Mouse (Mus musculus) forebrain, postnatal 0 days (tissue): Measurements from ENCODE around the gene Pdzd7. TPM values are rescaled to one million over a fixed set of nuclear protein-coding genes. Genes with fewer than 3 reads are reported as not detected.

Experiments used
- ATAC-seq: fragments of 200-750 bp; cut with Nextera tagmentation; 2 replicates; pipeline ENCODE4 v1.8.0; 2017; ENCODE audit warnings: mild to moderate bottlenecking, moderate library complexity
- DNase-seq: peaks from one replicate; pipeline ENCODE4 v3.0.0-alpha.2; 2015
- H3K27ac ChIP-seq: fragments of 300-500 bp; sonication (generic); 2 replicates; pipeline ENCODE4 v1.5.1; 2014; ENCODE audit warnings: low read depth, mild to moderate bottlenecking, antibody characterized with exemption, low read length, moderate library complexity, mixed read lengths
- H3K27me3 ChIP-seq: fragments of 300-500 bp; sonication (generic); 2 replicates; pipeline ENCODE4 v1.6.1; 2014; ENCODE audit warnings: mild to moderate bottlenecking, low read length, mixed read lengths; ENCODE audit not compliant: insufficient read depth
- H3K36me3 ChIP-seq: fragments of 300-500 bp; sonication (generic); 2 replicates; pipeline ENCODE4 v1.6.1; 2014; ENCODE audit warnings: mild to moderate bottlenecking, moderate library complexity; ENCODE audit not compliant: insufficient read depth
- H3K4me1 ChIP-seq: fragments of 300-500 bp; sonication (generic); 2 replicates; pipeline ENCODE4 v1.6.1; 2014; ENCODE audit warnings: antibody characterized with exemption; ENCODE audit not compliant: insufficient read depth
- H3K4me2 ChIP-seq: fragments of 300-500 bp; sonication (generic); 2 replicates; pipeline ENCODE4 v1.6.1; 2014; ENCODE audit warnings: low read depth, mild to moderate bottlenecking, moderate library complexity
- H3K4me3 ChIP-seq: fragments of 300-500 bp; sonication (generic); 2 replicates; pipeline ENCODE4 v1.5.1; 2014; ENCODE audit warnings: low read depth, low read length, mixed read lengths
- H3K9ac ChIP-seq: fragments of 300-500 bp; sonication (generic); 2 replicates; pipeline ENCODE4 v1.6.1; 2014; ENCODE audit warnings: mild to moderate bottlenecking
- H3K9me3 ChIP-seq: fragments of 300-500 bp; sonication (generic); 2 replicates; pipeline ENCODE4 v1.6.1; 2016; ENCODE audit warnings: low read length
- CTCF ChIP-seq: sonication (generic); IDR thresholded peaks from 2 replicates; pipeline ENCODE4 v1.5.1; 2016; ENCODE audit warnings: antibody characterized with exemption, control low read depth, low read depth
- WGBS: fragments of 180-500 bp; shearing (Covaris S2); extraction: QIAGEN DNeasy Blood & Tissue Kit; methylation state at CpG from one replicate; pipeline ENCODE4 v1.1.7; 2014; 5-methylcytosine and 5-hydroxymethylcytosine counted together
- polyA plus RNA-seq: library from polyadenylated mRNA; unstranded; fragments of >200 nt; fragmentation: Nextera tagmentation; extraction: Ambion mirVana; gene quantifications from 2 replicates; pipeline ENCODE4 v1.2.1, GENCODE M21; 2015
- total RNA-seq: library from RNA; depleted of rRNA; stranded (reverse); fragments of >200 nt; gene quantifications from 2 replicates; pipeline ENCODE4 v1.2.3, GENCODE M21; 2014

Pdzd7 gene
- total and polyA plus RNA-seq, 2 experiments from 2014 or later: 1.9 to 6.4 TPM

DNA sequence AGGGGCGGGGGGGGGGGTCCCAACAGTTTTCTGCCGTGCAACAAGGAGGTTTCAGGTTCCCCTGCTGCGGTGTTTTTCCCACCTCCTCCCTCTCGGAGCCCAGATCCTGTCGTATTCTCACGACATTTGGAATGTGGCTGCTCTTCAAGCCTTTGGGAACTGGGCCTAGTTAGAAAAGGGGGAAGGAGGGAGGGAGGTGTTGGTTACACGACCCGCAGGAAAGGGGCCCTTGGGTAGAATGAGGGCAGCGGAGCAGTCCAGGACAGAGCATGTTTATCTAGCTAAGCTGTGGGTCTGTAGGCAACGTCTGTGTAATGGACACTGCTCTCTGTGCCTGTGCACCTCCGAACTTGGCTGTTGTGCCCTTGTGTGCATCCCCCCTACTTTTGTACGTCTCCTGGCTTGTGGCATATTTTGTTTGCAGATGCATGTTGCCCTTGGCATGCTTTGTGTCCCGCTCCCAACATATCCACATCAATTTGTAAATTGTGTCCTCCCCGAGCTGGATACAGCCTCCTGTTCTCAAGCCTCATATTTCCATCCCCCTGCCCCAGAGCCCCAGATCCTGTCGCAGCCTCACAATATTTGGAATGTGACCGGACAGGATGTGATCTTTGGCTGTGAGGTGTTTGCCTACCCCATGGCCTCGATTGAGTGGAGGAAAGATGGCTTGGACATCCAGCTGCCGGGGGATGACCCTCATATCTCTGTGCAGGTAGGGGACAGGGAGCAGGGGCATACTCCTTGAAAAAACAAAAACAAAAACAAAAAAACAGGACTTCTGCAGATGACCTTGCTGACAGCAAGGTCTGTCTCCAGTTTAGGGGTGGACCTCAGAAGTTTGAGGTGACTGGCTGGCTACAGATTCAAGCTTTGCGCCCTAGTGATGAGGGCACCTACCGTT, 32.5 kb upstream of the Pdzd7 start:
- Histone ChIP-seq H3K9ac (no peak overlapping the region), H3K27ac (no peak overlapping the region), H3K36me3 (no peaks in the 10 kb centered on the region), H3K4me3 (no peak overlapping the region), H3K27me3 (peaks cover 57% of the 10 kb centered on the region), H3K4me1 (peaks cover 11% of the 10 kb centered on the region), H3K9me3 (no peaks in the 10 kb centered on the region), H3K4me2 (no peak overlapping the region)
- TF ChIP-seq CTCF: no peak
- ATAC-seq: no peak
- no peak for DNase-seq
- WGBS: 9% methylated on average over 20 of the region's 20 CpGs

DNA sequence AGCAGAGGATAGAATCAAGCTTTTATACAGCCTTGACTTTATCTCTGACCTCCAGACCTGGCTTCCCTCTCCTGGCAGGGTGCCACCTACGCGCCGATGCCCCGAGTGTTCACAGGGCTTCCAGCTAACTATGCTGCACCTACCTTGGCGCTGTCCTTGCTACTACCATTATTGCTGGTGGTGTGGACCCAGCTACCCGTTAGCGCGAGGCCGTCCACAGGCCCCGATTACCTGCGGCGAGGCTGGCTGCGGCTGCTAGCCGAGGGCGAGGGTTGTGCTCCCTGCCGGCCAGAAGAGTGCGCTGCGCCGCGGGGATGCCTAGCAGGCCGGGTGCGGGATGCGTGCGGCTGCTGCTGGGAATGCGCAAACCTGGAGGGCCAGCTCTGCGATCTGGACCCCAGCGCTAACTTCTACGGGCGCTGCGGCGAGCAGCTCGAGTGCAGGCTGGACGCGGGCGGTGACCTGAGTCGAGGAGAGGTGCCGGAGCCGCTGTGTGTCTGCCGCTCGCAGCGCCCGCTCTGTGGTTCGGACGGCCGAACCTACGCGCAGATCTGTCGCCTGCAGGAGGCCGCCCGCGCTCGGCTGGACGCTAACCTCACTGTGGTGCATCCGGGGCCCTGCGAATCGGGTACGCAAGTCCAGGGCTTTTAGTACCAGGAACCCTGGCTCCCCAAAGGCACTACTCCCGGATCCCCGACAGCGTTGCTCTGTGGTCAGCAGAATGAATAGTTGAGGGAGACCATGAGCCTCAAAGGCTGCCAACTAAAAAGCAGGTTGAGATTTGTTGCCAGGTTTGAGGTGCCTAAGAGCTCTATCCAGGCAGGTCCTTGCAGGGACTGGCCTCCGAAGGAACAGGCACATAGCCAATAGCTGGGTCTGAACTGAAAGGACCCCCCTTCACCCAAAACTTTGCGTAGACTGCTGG, 31.3 kb upstream of the Pdzd7 start:
- Histone ChIP-seq H3K4me3 (peak overlapping the region; percentile 32), H3K4me1 (peaks cover 11% of the 10 kb centered on the region), H3K4me2 (peak overlapping the region; percentile 100), H3K9ac (peak overlapping the region; percentile 22; the same call in 1 of the 2 replicates), H3K9me3 (no peaks in the 10 kb centered on the region), H3K36me3 (no peaks in the 10 kb centered on the region), H3K27ac (no peak overlapping the region), H3K27me3 (peaks cover 57% of the 10 kb centered on the region)
- ATAC-seq: no peak
- peak; percentile 59 for TF ChIP-seq CTCF
- peak; percentile 60 for DNase-seq
- 2% methylated on average over 62 of the region's 62 CpGs for WGBS

DNA sequence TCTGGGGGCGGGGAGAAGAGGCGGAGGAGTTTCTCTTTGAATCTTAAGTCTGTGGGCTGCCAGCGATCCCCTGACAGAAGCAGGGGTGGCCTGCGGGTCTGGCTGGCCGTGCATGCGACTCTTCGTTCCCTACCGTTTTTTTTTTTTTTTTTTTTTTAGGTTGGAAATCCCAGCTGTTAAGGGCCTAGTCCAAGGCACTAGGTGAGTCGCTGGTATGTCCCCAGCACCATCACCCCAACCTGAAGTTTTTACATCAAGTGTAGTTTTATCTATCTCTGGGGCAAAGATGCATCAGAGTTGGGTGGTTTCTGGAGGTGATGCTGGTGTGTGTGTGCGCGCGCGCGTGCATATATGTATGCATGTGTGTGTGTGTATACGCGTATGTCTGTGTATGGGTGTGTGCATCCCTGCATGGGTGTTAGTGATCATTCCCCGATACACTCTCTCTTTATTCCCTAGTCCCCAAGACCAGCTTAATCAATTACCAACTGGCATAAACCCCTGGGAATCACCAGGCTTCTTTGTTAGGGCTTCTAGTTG, 30.6 kb upstream of the Pdzd7 start:
- ATAC-seq: no peak
- Histone ChIP-seq H3K4me1 (peaks cover 11% of the 10 kb centered on the region), H3K27me3 (peaks cover 56% of the 10 kb centered on the region), H3K27ac (no peak overlapping the region), H3K4me2 (peak overlapping the region; percentile 100), H3K9me3 (no peaks in the 10 kb centered on the region), H3K36me3 (no peaks in the 10 kb centered on the region), H3K9ac (0 out of 2 replicates have a peak overlapping the region, but pooled peaks have one; percentile 22), H3K4me3 (peak overlapping the region; percentile 32)
- DNase-seq: peak; percentile 16
- 10% methylated on average over 17 of the region's 17 CpGs for WGBS
- no peak for TF ChIP-seq CTCF

DNA sequence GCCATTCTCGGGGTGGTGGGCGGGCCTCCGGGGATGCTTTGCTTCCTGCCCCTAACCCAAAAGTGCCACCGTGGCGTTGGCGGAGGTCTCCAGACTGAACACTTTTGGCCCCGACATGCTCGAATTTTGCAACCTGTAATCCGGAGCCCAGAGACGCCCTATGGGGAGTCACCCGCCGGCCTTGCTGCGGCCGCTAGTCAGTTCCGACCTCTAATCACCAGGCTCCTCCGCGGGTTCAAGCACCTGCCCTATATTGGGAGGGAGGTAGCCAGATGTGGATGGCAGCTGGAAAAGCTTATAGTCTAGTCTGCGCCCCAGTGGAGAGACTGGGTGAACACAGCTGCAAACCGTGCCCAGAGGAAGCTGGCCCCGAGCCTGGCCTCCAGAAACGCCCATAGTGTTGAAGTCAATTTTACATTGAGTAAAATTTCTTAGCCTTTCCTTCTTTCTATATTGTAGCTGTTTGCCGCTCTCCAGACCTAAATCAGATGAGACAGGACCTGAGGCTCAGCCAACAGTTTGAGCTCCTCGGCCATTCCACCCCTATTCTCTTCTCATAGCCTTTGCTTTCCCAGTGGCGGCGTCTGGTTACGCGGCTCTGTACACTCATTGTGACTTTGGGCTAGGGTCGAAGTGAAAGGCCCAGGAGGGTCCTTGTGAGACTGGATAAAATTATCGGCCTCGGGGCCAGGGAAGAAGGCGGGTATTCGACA, 30.0 kb upstream of the Pdzd7 start:
- Histone ChIP-seq H3K4me3 (peak overlapping the region; percentile 83), H3K9me3 (no peaks in the 10 kb centered on the region), H3K9ac (peak overlapping the region; percentile 96), H3K27me3 (peaks cover 50% of the 10 kb centered on the region), H3K4me1 (peaks cover 5% of the 10 kb centered on the region), H3K27ac (peak overlapping the region; percentile 99; the same call in 1 of the 2 replicates), H3K4me2 (peak overlapping the region; percentile 100), H3K36me3 (no peaks in the 10 kb centered on the region)
- no peak; the same call in 1 of the 2 replicates for TF ChIP-seq CTCF
- peak; percentile 16 for ATAC-seq
- DNase-seq: no peak
- under 1% methylated on average over 32 of the region's 32 CpGs for WGBS

DNA sequence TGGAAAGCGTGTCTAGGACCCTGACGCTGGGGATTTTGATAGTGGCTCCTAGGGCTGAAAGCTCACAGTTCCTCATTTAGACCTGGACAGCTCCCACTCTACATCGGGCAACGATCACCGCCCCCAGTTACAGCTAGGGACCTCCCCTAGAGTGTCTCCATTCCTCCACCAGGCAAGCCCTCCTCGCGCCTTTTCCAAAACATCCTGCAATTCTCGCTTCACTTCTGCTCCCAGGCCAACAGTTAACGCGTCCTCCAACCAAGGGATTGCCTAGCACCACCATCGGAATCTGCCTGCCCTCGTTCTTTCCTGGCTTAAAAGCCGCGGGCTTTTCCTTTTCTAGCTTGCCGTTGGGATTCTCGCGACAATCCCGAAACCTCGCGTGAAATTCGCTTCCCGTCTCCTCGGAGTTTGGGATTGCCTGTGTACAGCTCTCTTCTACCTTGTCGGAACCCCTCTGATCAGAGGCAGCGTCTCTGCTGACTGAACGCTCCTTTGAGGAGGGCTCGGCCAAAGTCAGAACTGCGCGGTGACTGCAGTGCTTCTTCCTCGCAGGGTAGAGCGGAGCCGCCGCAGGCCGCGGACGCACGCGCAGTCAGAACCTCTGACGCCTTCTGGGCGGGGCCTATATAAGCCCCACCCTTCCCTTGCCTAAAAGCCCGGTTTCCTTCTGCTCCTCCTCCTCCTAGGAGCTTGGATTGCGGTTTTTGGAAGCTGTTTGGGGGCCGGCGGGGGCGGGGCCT, 29.2 kb upstream of the Pdzd7 start, which contains the start of gene Kazald1:
Gene Kazald1, plus strand, starts transcription at position 662 of the 743 bp plus-strand sequence.
- H3K27ac ChIP-seq: peak within 1 kb of the TSS; percentile 99
- DNase-seq (peak; percentile 97), ATAC-seq (peak; percentile 94)
- no peaks in the 10 kb centered on the region for H3K36me3 ChIP-seq
- H3K27me3 ChIP-seq: peaks cover 44% of the 10 kb centered on the region
- no peak for TF ChIP-seq CTCF
- under 1% methylated on average over 44 of the region's 45 CpGs for WGBS
- no peaks in the 10 kb centered on the region for H3K9me3 ChIP-seq
- peak within 1 kb of the TSS; percentile 100 for H3K4me2 ChIP-seq
- H3K4me3 ChIP-seq: peak within 1 kb of the TSS; percentile 83
- H3K4me1 ChIP-seq: peaks cover 5% of the 10 kb centered on the region; the same call in 1 of the 2 replicates
- H3K9ac ChIP-seq: peak within 1 kb of the TSS; percentile 96
